Mouse (Mus musculus) limb, embryonic 10.5 days (tissue): ENCODE data around the gene Lef1. TPM values are rescaled to one million over a fixed set of nuclear protein-coding genes. Genes with fewer than 3 reads are reported as not detected.

Experiments used
- DNase-seq: peaks from one replicate; pipeline ENCODE4 v3.0.0-alpha.2; 2017; ENCODE audit warnings: low spot score
- H3K27ac ChIP-seq: fragments of 300-500 bp; sonication (generic); 2 replicates; pipeline ENCODE4 v1.5.1; 2016; ENCODE audit warnings: mild to moderate bottlenecking
- H3K27me3 ChIP-seq: fragments of 300-500 bp; sonication (generic); 2 replicates; pipeline ENCODE4 v1.6.1; 2016; ENCODE audit warnings: low read depth, mild to moderate bottlenecking; ENCODE audit not compliant: poor library complexity, severe bottlenecking
- H3K36me3 ChIP-seq: fragments of 300-500 bp; sonication (generic); 2 replicates; pipeline ENCODE4 v1.6.1; 2016; ENCODE audit warnings: mild to moderate bottlenecking, moderate library complexity
- H3K4me1 ChIP-seq: fragments of 300-500 bp; sonication (generic); 2 replicates; pipeline ENCODE4 v1.6.1; 2016
- H3K4me3 ChIP-seq: fragments of 300-500 bp; sonication (generic); 2 replicates; pipeline ENCODE4 v1.5.1; 2016; ENCODE audit warnings: mild to moderate bottlenecking, moderate library complexity
- H3K9me3 ChIP-seq: fragments of 300-500 bp; sonication (generic); replicated peaks from 2 replicates; pipeline ENCODE4 v1.6.1; 2016; ENCODE audit warnings: mild to moderate bottlenecking
- WGBS: fragments of 180-500 bp; shearing (Covaris S2); methylation state at CpG from one replicate; pipeline ENCODE4 v1.1.7; 2016; 5-methylcytosine and 5-hydroxymethylcytosine counted together
- polyA plus RNA-seq: library from polyadenylated mRNA; unstranded; fragments of >200 nt; fragmentation: Nextera tagmentation; extraction: Ambion mirVana; gene quantifications from 2 replicates; pipeline ENCODE4 v1.2.1, GENCODE M21; 2016

Lef1 gene
- polyA plus RNA-seq, 1 experiment from 2014 or later, result 60.1 TPM

DNA sequence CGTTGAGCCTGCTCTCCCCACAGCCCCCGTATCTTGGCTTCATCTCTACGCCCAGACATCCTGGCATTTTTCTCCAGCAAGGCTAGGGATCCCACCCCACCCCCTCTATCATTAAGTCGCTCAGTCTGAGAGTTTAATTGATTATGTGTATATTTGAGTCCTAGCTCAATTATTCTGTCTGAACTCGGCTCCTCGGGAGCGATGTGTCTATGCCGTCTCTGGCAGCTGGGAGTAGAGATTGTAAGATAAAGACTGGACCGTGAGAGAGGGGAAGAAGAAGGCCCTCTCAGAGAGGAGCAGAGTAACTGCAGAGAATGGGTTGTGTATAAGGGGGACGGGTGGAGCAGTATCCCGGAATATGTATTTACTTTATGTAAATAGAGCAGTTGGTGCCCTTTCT is 80.0 kb downstream of the Lef1 start:
- WGBS, result 68% methylated on average over 11 of the region's 11 CpGs
- Histone ChIP-seq H3K36me3 (peaks cover 68% of the 10 kb centered on the region), H3K9me3 (no peaks in the 10 kb centered on the region), H3K4me3 (no peak overlapping the region), H3K27ac (no peak overlapping the region), H3K4me1 (peaks cover 26% of the 10 kb centered on the region), H3K27me3 (no peaks in the 10 kb centered on the region)
- DNase-seq, result no peak

DNA sequence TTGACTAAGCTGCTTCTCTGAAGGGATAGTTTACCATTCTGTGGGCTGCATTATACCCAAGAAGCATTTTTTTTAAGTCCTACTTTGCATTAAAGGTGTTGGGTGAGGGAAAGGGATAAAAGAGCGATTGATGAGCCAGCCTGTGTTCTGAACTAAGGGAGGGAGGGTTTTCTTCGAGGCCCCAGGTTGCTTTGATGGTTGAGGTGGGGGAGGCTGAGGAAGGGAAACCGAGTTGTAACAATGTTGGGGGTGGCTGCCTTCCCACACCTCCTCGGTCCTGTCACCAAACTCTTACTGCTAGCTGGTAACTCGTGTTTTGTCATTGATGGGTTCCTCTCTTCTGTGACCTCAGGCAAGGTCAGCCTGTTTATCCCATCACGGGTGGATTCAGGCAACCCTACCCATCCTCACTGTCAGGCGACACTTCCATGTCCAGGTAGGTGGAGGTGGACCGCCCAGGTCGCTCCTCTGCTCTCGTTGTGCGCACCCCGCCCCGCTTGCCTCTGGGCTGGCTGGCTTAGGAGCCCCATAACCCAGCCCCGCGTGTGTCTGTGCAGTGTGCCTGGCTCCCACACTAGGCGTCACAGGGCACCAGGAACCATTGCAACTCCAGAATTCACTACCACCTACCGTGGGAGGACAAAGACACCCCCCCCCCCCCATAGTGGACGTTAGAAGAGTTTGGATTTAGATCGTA is 80.5 kb downstream of the Lef1 start:
- no peak for DNase-seq
- Histone ChIP-seq H3K27me3 (no peaks in the 10 kb centered on the region), H3K36me3 (peaks cover 62% of the 10 kb centered on the region), H3K27ac (no peak overlapping the region; the same call in 1 of the 2 replicates), H3K4me1 (peaks cover 32% of the 10 kb centered on the region), H3K4me3 (no peak overlapping the region), H3K9me3 (no peaks in the 10 kb centered on the region)
- WGBS, result 83% methylated on average over 19 of the region's 19 CpGs

DNA sequence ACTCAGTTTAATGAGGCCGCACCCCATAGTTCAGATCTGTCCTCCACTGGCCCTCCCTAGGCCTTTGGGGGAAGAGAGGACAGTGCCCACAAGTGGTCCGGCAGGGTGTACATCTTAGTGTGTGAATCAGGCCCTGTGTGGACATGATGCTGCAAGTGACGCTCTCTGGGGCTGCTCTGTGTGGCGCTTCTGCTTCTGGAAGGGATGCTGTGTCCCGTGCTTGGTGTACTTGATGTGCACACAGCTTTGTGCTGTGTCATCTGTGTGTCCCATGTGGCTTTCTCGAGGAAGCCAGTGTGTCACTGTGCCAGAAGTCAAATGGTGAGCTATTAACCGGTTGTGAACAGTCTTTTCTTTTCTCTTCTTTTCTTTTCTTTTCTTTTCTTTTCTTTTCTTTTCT is 81.2 kb downstream of the Lef1 start:
- no peak overlapping the region for H3K27ac ChIP-seq
- H3K36me3 ChIP-seq, result peaks cover 56% of the 10 kb centered on the region
- H3K27me3 ChIP-seq, result no peaks in the 10 kb centered on the region
- no peak for DNase-seq
- 89% methylated on average over 7 of the region's 7 CpGs for WGBS
- H3K4me3 ChIP-seq, result no peak overlapping the region
- no peaks in the 10 kb centered on the region for H3K9me3 ChIP-seq
- H3K4me1 ChIP-seq, result peaks cover 38% of the 10 kb centered on the region

- WGBS, result 64% methylated on average over 10 of the region's 10 CpGs
- no peaks in the 10 kb centered on the region for H3K9me3 ChIP-seq
- peaks cover 41% of the 10 kb centered on the region for H3K36me3 ChIP-seq
- H3K27ac ChIP-seq, result peak overlapping the region; percentile 68
- peaks cover 42% of the 10 kb centered on the region for H3K4me1 ChIP-seq
- no peaks in the 10 kb centered on the region for H3K27me3 ChIP-seq
- no peak for DNase-seq
- no peak overlapping the region for H3K4me3 ChIP-seq
These were observed 85.8 kb downstream of the Lef1 start for GRCm38 (mm10) chr3:131196050-131196449.

GRCm38 (mm10) chr3:131196507-131197019 is 86.3 kb downstream of the Lef1 start:
- Histone ChIP-seq H3K4me1 (peaks cover 41% of the 10 kb centered on the region), H3K27me3 (no peaks in the 10 kb centered on the region), H3K9me3 (no peaks in the 10 kb centered on the region), H3K27ac (no peak overlapping the region; the same call in 1 of the 2 replicates), H3K4me3 (no peak overlapping the region), H3K36me3 (peaks cover 36% of the 10 kb centered on the region)
- no peak for DNase-seq
- 40% methylated on average over 8 of the region's 8 CpGs for WGBS

DNA sequence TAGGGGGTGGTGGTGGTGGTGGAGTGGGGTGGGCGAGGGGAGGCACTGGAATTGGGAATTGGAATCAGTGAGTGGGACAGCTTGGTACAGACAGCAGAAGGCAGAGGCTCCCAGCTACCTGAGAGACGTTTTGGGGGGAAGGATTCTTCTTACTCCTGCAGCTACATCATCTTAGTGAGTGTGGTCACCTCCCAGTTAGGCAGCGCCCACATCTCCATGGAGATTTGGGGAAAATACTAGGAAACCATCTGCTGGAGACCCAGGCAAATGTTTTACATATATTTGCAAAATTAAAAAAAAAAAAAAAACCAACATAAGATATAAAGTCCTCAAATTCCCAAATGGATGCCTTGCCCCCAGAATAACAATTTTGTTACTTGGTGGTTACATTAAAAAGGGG is 88.7 kb downstream of the Lef1 start:
- Histone ChIP-seq H3K27me3 (no peaks in the 10 kb centered on the region), H3K4me3 (no peak overlapping the region), H3K4me1 (peaks cover 65% of the 10 kb centered on the region), H3K36me3 (peaks cover 23% of the 10 kb centered on the region), H3K27ac (no peak overlapping the region), H3K9me3 (no peaks in the 10 kb centered on the region)
- WGBS, result 77% methylated on average over 3 of the region's 3 CpGs
- DNase-seq, result no peak

DNA sequence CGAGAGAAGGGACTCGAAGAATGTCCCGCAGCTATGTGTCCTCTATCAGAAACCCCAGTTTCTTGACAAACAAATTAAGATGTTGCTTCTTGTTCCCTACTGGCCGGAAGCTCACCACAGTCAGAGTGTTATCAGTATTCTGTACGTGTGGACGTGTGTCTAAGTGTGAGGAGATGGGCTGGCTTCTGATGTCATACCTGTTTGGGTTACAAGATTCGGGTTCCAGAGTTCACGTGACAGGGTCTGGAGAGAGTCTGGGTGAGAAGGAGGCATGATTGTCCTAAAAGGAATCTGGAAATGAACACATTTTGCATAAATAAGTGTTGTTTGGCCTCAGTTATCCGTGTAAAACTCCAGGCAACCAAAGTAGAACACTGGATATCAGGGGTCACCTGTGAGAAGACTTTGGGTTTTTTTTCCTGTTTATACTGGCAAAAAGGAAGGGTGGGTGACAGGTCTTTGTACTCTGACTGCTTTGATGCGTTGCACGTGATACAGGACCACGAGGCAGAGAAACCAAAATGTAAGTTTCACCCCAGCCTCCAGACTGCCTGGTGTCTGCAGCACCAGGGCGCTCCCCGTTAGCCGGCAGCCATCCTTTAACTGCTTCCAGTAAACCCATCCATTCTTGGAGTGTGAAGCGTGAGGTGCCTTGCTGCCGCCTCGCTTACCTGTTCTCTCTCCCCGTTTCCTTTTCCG is 89.5 kb downstream of the Lef1 start:
- no peak overlapping the region for H3K27ac ChIP-seq
- 83% methylated on average over 20 of the region's 20 CpGs for WGBS

GRCm38 (mm10) chr3:131202311-131202710 is 92.0 kb downstream of the Lef1 start:
- H3K27ac ChIP-seq, result peak overlapping the region; percentile 46; the same call in 1 of the 2 replicates
- H3K36me3 ChIP-seq, result peaks cover 41% of the 10 kb centered on the region
- H3K9me3 ChIP-seq, result no peaks in the 10 kb centered on the region
- H3K4me3 ChIP-seq, result no peak overlapping the region
- no peak for DNase-seq
- 32% methylated on average over 7 of the region's 7 CpGs for whole genome bisulfite sequencing
- H3K4me1 ChIP-seq, result peaks cover 36% of the 10 kb centered on the region
- H3K27me3 ChIP-seq, result no peaks in the 10 kb centered on the region

More for the DNA sequence above, 89.5 kb downstream of the Lef1 start:
- no peaks in the 10 kb centered on the region for H3K9me3 ChIP-seq
- no peak for DNase-seq
- H3K4me3 ChIP-seq, result no peak overlapping the region
- peaks cover 60% of the 10 kb centered on the region for H3K4me1 ChIP-seq
- peaks cover 23% of the 10 kb centered on the region for H3K36me3 ChIP-seq
- H3K27me3 ChIP-seq, result no peaks in the 10 kb centered on the region

- H3K27me3 ChIP-seq, result no peaks in the 10 kb centered on the region
- DNase-seq, result no peak
- H3K4me3 ChIP-seq, result no peak overlapping the region
- no peaks in the 10 kb centered on the region for H3K9me3 ChIP-seq
- H3K27ac ChIP-seq, result no peak overlapping the region
- peaks cover 63% of the 10 kb centered on the region for H3K36me3 ChIP-seq
- WGBS, result 94% methylated on average over 5 of the region's 5 CpGs
- H3K4me1 ChIP-seq, result peaks cover 15% of the 10 kb centered on the region
These were observed 97.6 kb downstream of the Lef1 start for GRCm38 (mm10) chr3:131207846-131208245.

GRCm38 (mm10) chr3:131208265-131208891 is 98.1 kb downstream of the Lef1 start:
- peaks cover 15% of the 10 kb centered on the region for H3K4me1 ChIP-seq
- no peak overlapping the region for H3K4me3 ChIP-seq
- H3K27me3 ChIP-seq, result no peaks in the 10 kb centered on the region
- peaks cover 63% of the 10 kb centered on the region for H3K36me3 ChIP-seq
- no peaks in the 10 kb centered on the region for H3K9me3 ChIP-seq
- no peak overlapping the region for H3K27ac ChIP-seq
- WGBS, result 89% methylated on average over 13 of the region's 13 CpGs
- DNase-seq, result no peak

- DNase-seq, result no peak
- Histone ChIP-seq H3K9me3 (no peaks in the 10 kb centered on the region), H3K36me3 (peaks cover 54% of the 10 kb centered on the region), H3K27me3 (no peaks in the 10 kb centered on the region), H3K4me1 (peaks cover 36% of the 10 kb centered on the region), H3K27ac (no peak overlapping the region), H3K4me3 (no peak overlapping the region)
- WGBS, result 85% methylated on average over 7 of the region's 7 CpGs
These were observed 101.9 kb downstream of the Lef1 start for GRCm38 (mm10) chr3:131212200-131212599.

- Histone ChIP-seq H3K9me3 (no peaks in the 10 kb centered on the region), H3K36me3 (peaks cover 41% of the 10 kb centered on the region), H3K4me3 (no peak overlapping the region), H3K4me1 (peaks cover 54% of the 10 kb centered on the region), H3K27me3 (no peaks in the 10 kb centered on the region), H3K27ac (no peak overlapping the region; the same call in 1 of the 2 replicates)
- DNase-seq, result no peak
- WGBS, result 75% methylated on average over 9 of the region's 9 CpGs
These were observed 103.9 kb downstream of the Lef1 start for GRCm38 (mm10) chr3:131214060-131214658.
